Mouse (Mus musculus) neural tube, embryonic 11.5 days (tissue): Measurements from ENCODE around the gene Gm20388. TPM values are rescaled to one million over a fixed set of nuclear protein-coding genes. Genes with fewer than 3 reads are reported as not detected.

Experiments
- ATAC-seq: fragments of 200-750 bp; cut with Nextera tagmentation; 2 replicates; pipeline ENCODE4 v1.8.0; 2017; ENCODE audit warnings: moderate number of reproducible peaks, mild to moderate bottlenecking, moderate TSS enrichment, moderate library complexity; ENCODE audit not compliant: insufficient read depth, low FRiP score, low TSS enrichment
- DNase-seq: peaks from one replicate; pipeline ENCODE4 v3.0.0-alpha.2; 2015; ENCODE audit warnings: low spot score
- H3K27ac ChIP-seq: fragments of 300-500 bp; sonication (generic); 2 replicates; pipeline ENCODE4 v1.5.1; 2014; ENCODE audit warnings: low read depth, mild to moderate bottlenecking, low read length
- H3K27me3 ChIP-seq: fragments of 300-500 bp; sonication (generic); 2 replicates; pipeline ENCODE4 v1.6.1; 2014; ENCODE audit warnings: mild to moderate bottlenecking, low read length, mixed read lengths; ENCODE audit not compliant: control insufficient read depth, insufficient read depth
- H3K36me3 ChIP-seq: fragments of 300-500 bp; sonication (generic); 2 replicates; pipeline ENCODE4 v1.6.1; 2014; ENCODE audit warnings: mild to moderate bottlenecking, low read length, moderate library complexity, mixed read lengths; ENCODE audit not compliant: control insufficient read depth, insufficient read depth
- H3K4me1 ChIP-seq: fragments of 300-500 bp; sonication (generic); 2 replicates; pipeline ENCODE4 v1.6.1; 2014; ENCODE audit warnings: low read length, mixed read lengths; ENCODE audit not compliant: control insufficient read depth, insufficient read depth
- H3K4me2 ChIP-seq: fragments of 300-500 bp; sonication (generic); 2 replicates; pipeline ENCODE4 v1.6.1; 2014; ENCODE audit warnings: low read depth, mild to moderate bottlenecking, moderate library complexity
- H3K4me3 ChIP-seq: fragments of 300-500 bp; sonication (generic); 2 replicates; pipeline ENCODE4 v1.5.1; 2014; ENCODE audit warnings: low read depth, low read length
- H3K9ac ChIP-seq: fragments of 300-500 bp; sonication (generic); 2 replicates; pipeline ENCODE4 v1.6.1; 2014; ENCODE audit warnings: mild to moderate bottlenecking, low read length
- H3K9me3 ChIP-seq: fragments of 300-500 bp; sonication (generic); 2 replicates; pipeline ENCODE4 v1.6.1; 2016; ENCODE audit warnings: low read length; ENCODE audit not compliant: control insufficient read depth
- WGBS: fragments of 180-500 bp; shearing (Covaris S2); extraction: QIAGEN DNeasy Blood & Tissue Kit; methylation state at CpG from one replicate; pipeline ENCODE4 v1.1.7; 2014; 5-methylcytosine and 5-hydroxymethylcytosine counted together
- polyA plus RNA-seq: library from polyadenylated mRNA; unstranded; fragments of >200 nt; fragmentation: Nextera tagmentation; extraction: Ambion mirVana; gene quantifications from 2 replicates; pipeline ENCODE4 v1.2.1, GENCODE M21; 2014

The Gm20388 gene
- polyA plus RNA-seq, 1 experiment from 2014 or later = not detected

DNA sequence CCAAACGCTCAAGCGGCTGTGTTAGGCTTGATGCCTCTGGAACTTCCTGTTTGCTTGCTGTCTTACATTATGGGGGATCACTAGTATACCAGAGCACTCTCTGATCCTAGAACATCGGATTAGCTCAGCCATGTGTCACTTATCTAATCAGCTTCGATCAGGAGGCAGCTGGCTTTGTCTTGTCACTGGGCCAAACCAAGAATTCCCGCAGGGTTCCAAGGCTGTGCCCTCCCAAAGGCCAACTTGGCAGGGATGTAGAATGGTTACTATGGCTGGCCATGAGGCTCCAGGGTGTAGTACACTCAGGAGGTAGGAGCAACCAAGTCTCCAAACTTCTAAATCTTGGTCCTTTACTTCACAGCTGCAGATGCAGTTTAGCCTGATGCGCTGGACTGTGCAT, 2656.1 kb downstream of the Gm20388 start:
- WGBS = 60% methylated on average over 6 of the region's 6 CpGs
- Histone ChIP-seq H3K4me2 (peak overlapping the region; percentile 88), H3K36me3 (peaks cover 15% of the 10 kb centered on the region), H3K27ac (peak overlapping the region; percentile 90), H3K27me3 (no peaks in the 10 kb centered on the region), H3K9ac (peak overlapping the region; percentile 85), H3K4me3 (peak overlapping the region; percentile 94), H3K9me3 (no peaks in the 10 kb centered on the region), H3K4me1 (peaks cover 20% of the 10 kb centered on the region)
- ATAC-seq = peak; percentile 4; the same call in 1 of the 2 replicates
- no peak for DNase-seq

DNA sequence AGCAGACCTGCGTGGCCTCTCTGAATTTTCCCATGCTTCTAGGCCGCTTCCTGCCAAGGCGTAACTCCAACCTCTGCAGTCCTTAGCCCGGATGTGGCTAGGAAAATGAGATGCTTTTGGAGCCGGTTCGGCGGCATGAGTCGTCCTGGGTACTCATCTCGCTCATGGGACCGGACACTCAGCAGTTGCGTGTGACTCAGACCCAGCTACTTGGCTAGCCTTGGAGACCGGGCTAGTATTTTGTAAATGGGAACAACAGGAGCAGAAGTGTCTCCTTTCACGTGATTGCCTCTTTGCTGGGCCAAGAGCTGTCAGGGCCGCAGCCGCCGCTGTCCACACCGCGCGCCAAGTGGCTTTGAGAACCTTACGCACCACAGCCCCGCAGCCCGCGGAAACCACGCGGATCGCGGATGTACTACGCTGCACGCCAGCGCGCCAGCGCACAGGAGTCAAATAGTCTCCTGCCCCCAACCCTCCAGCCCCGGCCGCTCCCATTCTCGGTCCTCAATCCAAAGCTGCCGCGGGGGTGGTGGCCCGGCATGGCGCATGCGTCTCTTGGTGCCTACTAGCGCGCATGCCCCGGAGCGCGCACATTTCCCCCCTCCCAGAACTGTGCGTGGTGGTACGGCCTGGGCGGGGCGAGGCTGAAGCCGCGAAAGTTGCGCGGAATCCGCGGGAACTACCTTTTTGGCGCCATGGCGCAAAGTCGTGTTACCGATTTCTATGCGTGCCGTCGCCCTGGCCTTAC, 2656.9 kb downstream of the Gm20388 start, which contains the start of gene Cdt1:
TSS of gene Cdt1 (plus strand) at position 655 of the 748 bp plus-strand sequence.
- under 1% methylated on average over 62 of the region's 62 CpGs for WGBS
- Histone ChIP-seq H3K4me2 (peak within 1 kb of the TSS; percentile 88), H3K36me3 (peaks cover 21% of the 10 kb centered on the region), H3K9me3 (no peaks in the 10 kb centered on the region), H3K9ac (peak within 1 kb of the TSS; percentile 85), H3K27ac (peak within 1 kb of the TSS; percentile 90), H3K27me3 (no peaks in the 10 kb centered on the region), H3K4me1 (peaks cover 20% of the 10 kb centered on the region), H3K4me3 (peak within 1 kb of the TSS; percentile 94)
- ATAC-seq (peak; percentile 89), DNase-seq (peak; percentile 98)

DNA sequence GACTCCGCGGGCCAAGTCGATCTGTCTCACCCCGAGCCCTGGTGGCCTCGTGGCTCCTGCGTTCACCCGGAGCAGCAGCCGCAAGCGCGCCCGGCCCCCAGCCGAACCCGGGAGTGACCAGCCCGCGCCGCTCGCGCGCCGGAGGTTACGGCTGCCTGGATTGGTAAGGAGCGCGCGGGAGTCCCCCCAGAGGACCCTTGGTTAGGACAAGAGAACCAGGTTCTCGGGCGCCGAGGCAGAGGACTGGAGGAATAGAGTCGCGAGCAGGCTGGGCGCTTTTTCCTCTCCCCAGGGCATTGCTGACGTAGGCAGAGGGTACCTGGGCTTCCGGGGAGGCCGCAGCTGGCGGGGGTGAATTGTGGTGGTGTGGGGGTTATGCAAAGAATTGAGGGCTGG, 2657.5 kb downstream of the Gm20388 start:
- H3K9me3 ChIP-seq = no peaks in the 10 kb centered on the region
- WGBS = 0% methylated on average over 34 of the region's 34 CpGs
- peaks cover 20% of the 10 kb centered on the region for H3K4me1 ChIP-seq

GRCm38 (mm10) chr8:122568881-122569309, 2658.3 kb downstream of the Gm20388 start:
- peaks cover 20% of the 10 kb centered on the region for H3K4me1 ChIP-seq
- peaks cover 23% of the 10 kb centered on the region for H3K36me3 ChIP-seq
- H3K9me3 ChIP-seq = no peaks in the 10 kb centered on the region
- peak overlapping the region; percentile 85 for H3K9ac ChIP-seq
- H3K4me2 ChIP-seq = peak overlapping the region; percentile 88
- ATAC-seq (no peak), DNase-seq (no peak)
- no peaks in the 10 kb centered on the region for H3K27me3 ChIP-seq
- H3K4me3 ChIP-seq = peak overlapping the region; percentile 94
- H3K27ac ChIP-seq = no peak overlapping the region
- WGBS = 10% methylated on average over 10 of the region's 10 CpGs

More for the DNA sequence above, 2657.5 kb downstream of the Gm20388 start:
- Histone ChIP-seq H3K27me3 (no peaks in the 10 kb centered on the region), H3K4me2 (peak overlapping the region; percentile 88), H3K9ac (peak overlapping the region; percentile 85), H3K4me3 (peak overlapping the region; percentile 94), H3K27ac (peak overlapping the region; percentile 76; the same call in 1 of the 2 replicates), H3K36me3 (peaks cover 23% of the 10 kb centered on the region)
- DNase-seq = no peak
- peak; percentile 51 for ATAC-seq

GRCm38 (mm10) chr8:122569329-122569728, 2658.7 kb downstream of the Gm20388 start:
- no peak for ATAC-seq
- H3K9ac ChIP-seq = peak overlapping the region; percentile 85
- H3K9me3 ChIP-seq = no peaks in the 10 kb centered on the region
- H3K36me3 ChIP-seq = peaks cover 23% of the 10 kb centered on the region
- H3K4me1 ChIP-seq = peaks cover 20% of the 10 kb centered on the region
- H3K27me3 ChIP-seq = no peaks in the 10 kb centered on the region
- peak overlapping the region; percentile 94 for H3K4me3 ChIP-seq
- no peak overlapping the region for H3K27ac ChIP-seq
- whole genome bisulfite sequencing = 69% methylated on average over 9 of the region's 9 CpGs
- no peak for DNase-seq
- peak overlapping the region; percentile 88 for H3K4me2 ChIP-seq

- H3K27ac ChIP-seq = no peak overlapping the region
- peaks cover 23% of the 10 kb centered on the region for H3K36me3 ChIP-seq
- no peak for DNase-seq
- WGBS = 98% methylated on average over 16 of the region's 16 CpGs
- H3K4me3 ChIP-seq = no peak overlapping the region
- H3K4me1 ChIP-seq = peaks cover 23% of the 10 kb centered on the region
- no peak overlapping the region for H3K4me2 ChIP-seq
- no peak overlapping the region for H3K9ac ChIP-seq
- no peak for ATAC-seq
- no peaks in the 10 kb centered on the region for H3K27me3 ChIP-seq
- no peaks in the 10 kb centered on the region for H3K9me3 ChIP-seq
Observed at GRCm38 (mm10) chr8:122569996-122570395, 2659.4 kb downstream of the Gm20388 start.

DNA sequence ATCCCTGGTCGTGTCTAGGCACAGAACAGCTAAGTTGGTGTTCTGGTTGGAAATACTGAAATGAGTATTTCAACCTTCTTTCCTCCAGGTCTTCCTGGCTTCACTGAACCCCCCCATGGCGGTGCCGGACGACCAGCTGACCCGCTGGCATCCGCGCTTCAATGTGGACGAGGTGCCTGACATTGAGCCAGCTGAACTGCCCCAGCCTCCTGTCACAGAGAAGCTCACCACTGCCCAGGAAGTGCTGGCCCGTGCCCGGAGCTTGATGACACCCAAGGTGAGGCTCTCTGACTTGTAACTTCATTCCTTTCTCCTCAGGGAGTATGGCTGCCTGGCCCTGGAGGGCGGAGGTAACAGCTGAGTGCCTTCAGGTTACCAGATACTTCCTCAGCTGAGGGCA, 2660.5 kb downstream of the Gm20388 start:
- no peak for DNase-seq
- H3K4me2 ChIP-seq = no peak overlapping the region
- H3K27me3 ChIP-seq = no peaks in the 10 kb centered on the region
- no peaks in the 10 kb centered on the region for H3K9me3 ChIP-seq
- 0 out of 2 replicates have a peak overlapping the region, but pooled peaks have one; percentile 6 for H3K4me3 ChIP-seq
- H3K36me3 ChIP-seq = peaks cover 23% of the 10 kb centered on the region
- H3K4me1 ChIP-seq = peaks cover 32% of the 10 kb centered on the region
- 95% methylated on average over 11 of the region's 11 CpGs for WGBS
- no peak for ATAC-seq
- no peak overlapping the region for H3K9ac ChIP-seq
- no peak overlapping the region for H3K27ac ChIP-seq

DNA sequence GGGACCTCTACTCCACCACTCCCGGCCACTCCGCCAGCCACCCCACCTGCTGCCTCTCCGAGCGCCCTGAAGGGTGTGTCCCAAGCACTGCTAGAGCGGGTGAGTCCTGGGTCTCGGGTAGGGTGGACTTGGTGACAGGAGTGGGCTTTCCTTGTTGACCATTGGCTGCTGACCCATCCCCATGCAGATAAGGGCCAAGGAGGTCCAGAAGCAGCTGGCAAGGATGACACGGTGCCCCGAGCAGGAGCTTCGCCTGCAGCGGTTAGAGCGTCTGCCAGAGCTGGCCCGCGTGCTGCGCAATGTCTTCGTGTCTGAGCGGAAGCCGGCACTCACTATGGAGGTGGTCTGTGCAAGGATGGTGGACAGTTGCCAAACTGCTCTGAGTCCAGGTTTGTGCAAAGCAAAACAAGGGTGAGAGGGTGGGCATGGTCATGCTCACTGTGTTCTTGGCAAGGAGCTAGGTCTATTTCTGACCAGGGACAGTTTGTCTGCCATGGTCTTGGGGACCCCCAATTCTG, 2661.2 kb downstream of the Gm20388 start:
- Histone ChIP-seq H3K36me3 (peaks cover 23% of the 10 kb centered on the region), H3K27me3 (no peaks in the 10 kb centered on the region), H3K9ac (no peak overlapping the region), H3K4me2 (no peak overlapping the region), H3K9me3 (no peaks in the 10 kb centered on the region), H3K27ac (no peak overlapping the region), H3K4me3 (no peak overlapping the region), H3K4me1 (peaks cover 30% of the 10 kb centered on the region)
- no peak for ATAC-seq
- WGBS = 93% methylated on average over 17 of the region's 17 CpGs
- no peak for DNase-seq

GRCm38 (mm10) chr8:122572751-122573150, 2662.1 kb downstream of the Gm20388 start:
- DNase-seq (no peak), ATAC-seq (no peak)
- H3K36me3 ChIP-seq = peaks cover 23% of the 10 kb centered on the region
- 95% methylated on average over 3 of the region's 3 CpGs for WGBS
- no peak overlapping the region for H3K9ac ChIP-seq
- H3K27me3 ChIP-seq = no peaks in the 10 kb centered on the region
- peaks cover 28% of the 10 kb centered on the region for H3K4me1 ChIP-seq
- H3K9me3 ChIP-seq = no peaks in the 10 kb centered on the region
- no peak overlapping the region for H3K27ac ChIP-seq
- H3K4me2 ChIP-seq = no peak overlapping the region
- no peak overlapping the region for H3K4me3 ChIP-seq
